Mouse (Mus musculus): Measurements from ENCODE around the gene Rhbg. TPM values are rescaled to one million over a fixed set of nuclear protein-coding genes. Genes with fewer than 3 reads are reported as not detected.

Gene Rhbg
- polyA plus RNA-seq, 1 experiment from 2014 or later = 3.9 TPM

DNA sequence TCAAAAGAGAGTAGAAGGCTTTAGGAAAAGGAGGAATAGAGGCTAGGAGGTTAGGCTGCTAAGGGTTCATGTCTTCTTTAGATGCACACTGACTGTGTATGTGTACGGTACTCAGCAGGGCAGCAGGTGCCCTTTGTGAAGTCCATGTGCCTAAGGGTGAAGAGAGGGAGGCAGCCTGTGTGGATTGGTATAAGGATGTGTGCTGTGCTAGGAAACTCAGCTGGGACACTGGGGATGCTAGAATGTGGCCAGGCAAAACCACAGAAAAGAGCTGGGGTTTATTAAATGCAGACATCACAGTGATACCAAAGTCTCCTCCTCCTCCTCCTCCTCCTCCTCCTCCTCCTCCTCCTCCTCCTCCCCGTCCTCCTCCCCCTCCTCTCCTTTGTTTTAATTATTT is 36.8 kb downstream of the Rhbg start:
- Histone ChIP-seq H3K4me3 (ENCODE audit: low read depth, low read length) (no peak overlapping the region), H3K4me1 (ENCODE audit: insufficient read depth, low read depth, low read length) (peaks cover 11% of the 10 kb centered on the region), H3K36me3 (ENCODE audit: insufficient read depth, low read length) (no peaks in the 10 kb centered on the region), H3K4me2 (replicated peaks; ENCODE audit: low read depth, low read length) (no peak overlapping the region), H3K9me3 (ENCODE audit: low read length) (no peaks in the 10 kb centered on the region), H3K9ac (replicated peaks; ENCODE audit: low read depth) (no peak overlapping the region), H3K27me3 (replicated peaks; ENCODE audit: insufficient read depth, low read length) (peaks cover 75% of the 10 kb centered on the region), H3K27ac (ENCODE audit: low read length) (no peak overlapping the region)
- TF ChIP-seq EP300 (IDR thresholded peaks at IDR 0.05) (no peak), CTCF (IDR thresholded peaks at IDR 0.05) (no peak)
- ATAC-seq = no peak
- WGBS = 61% methylated on average over 1 of the region's 2 CpGs
- no peak for DNase-seq (ENCODE audit: low spot score)

- no peak overlapping the region for H3K4me3 ChIP-seq (ENCODE audit: low read depth, low read length)
- WGBS = 8% methylated on average over 7 of the region's 7 CpGs
- H3K36me3 ChIP-seq (ENCODE audit: insufficient read depth, low read length) = no peaks in the 10 kb centered on the region
- no peak overlapping the region for H3K9ac ChIP-seq (replicated peaks; ENCODE audit: low read depth)
- no peak overlapping the region for H3K27ac ChIP-seq (ENCODE audit: low read length)
- no peak; the same call in 1 of the 2 replicates for ATAC-seq
- no peaks in the 10 kb centered on the region for H3K9me3 ChIP-seq (ENCODE audit: low read length)
- peak; percentile 22 for DNase-seq (ENCODE audit: low spot score)
- H3K4me1 ChIP-seq (ENCODE audit: insufficient read depth, low read depth, low read length) = peaks cover 11% of the 10 kb centered on the region
- TF ChIP-seq CTCF (IDR thresholded peaks at IDR 0.05) = no peak
- TF ChIP-seq EP300 (IDR thresholded peaks at IDR 0.05) = no peak
- peaks cover 82% of the 10 kb centered on the region for H3K27me3 ChIP-seq (replicated peaks; ENCODE audit: insufficient read depth, low read length)
- no peak overlapping the region; the same call in 1 of the 2 replicates for H3K4me2 ChIP-seq (replicated peaks; ENCODE audit: low read depth, low read length)
These were observed 37.8 kb downstream of the Rhbg start for GRCm38 (mm10) chr3:88216534-88217326.

DNA sequence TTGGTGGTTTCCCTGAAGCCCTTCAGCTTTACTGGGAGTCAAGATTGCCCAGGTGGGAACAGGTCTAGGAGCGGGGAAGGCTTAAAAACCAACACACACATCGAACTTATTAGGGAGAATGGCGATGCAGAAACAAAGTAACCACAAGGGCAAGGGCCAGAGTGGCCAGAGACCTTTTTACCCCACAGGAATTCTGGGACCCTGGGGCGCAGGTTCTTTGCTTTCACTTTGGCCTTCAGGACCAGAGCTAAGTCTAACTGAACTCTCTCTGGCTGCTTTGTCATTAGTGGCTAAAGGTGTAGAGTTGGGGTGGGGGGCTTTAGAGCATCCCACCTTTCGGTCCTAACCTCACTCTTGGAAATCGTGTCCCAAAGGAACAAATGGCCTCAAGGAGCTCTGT is 38.4 kb downstream of the Rhbg start:
- Histone ChIP-seq H3K9me3 (ENCODE audit: low read length) (no peaks in the 10 kb centered on the region), H3K4me3 (ENCODE audit: low read depth, low read length) (peak overlapping the region; percentile 32; the same call in 1 of the 2 replicates), H3K9ac (replicated peaks; ENCODE audit: low read depth) (no peak overlapping the region), H3K36me3 (ENCODE audit: insufficient read depth, low read length) (no peaks in the 10 kb centered on the region), H3K4me2 (replicated peaks; ENCODE audit: low read depth, low read length) (peak overlapping the region; percentile 52), H3K27ac (ENCODE audit: low read length) (no peak overlapping the region), H3K4me1 (ENCODE audit: insufficient read depth, low read depth, low read length) (peaks cover 11% of the 10 kb centered on the region), H3K27me3 (replicated peaks; ENCODE audit: insufficient read depth, low read length) (peaks cover 79% of the 10 kb centered on the region)
- ATAC-seq = no peak
- 2% methylated on average over 6 of the region's 6 CpGs for WGBS
- DNase-seq (ENCODE audit: low spot score) = no peak
- TF ChIP-seq CTCF (IDR thresholded peaks at IDR 0.05) (no peak), EP300 (IDR thresholded peaks at IDR 0.05) (no peak)

DNA sequence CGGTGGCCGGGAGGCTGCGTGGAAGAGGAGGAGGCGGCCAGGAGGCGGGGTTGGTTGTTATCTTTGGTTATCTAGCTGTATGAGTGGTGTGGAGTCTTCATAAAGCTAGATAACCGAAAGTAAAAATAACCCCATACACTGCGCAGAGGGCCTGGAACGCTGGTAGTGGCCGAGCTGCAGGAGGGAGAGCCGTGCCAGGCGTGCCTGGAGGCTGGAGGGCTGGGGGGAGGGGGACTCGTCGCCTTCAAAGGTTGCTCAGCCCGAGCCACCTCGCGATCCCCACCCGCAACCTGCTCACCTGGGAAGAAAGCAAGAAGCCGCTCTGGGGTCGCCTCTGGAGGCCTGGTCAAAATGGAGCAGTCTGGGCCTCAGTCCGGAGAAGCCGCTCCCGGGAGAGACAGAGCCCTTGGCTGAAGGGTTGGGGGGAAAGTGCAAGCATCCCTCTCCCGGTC is 38.9 kb downstream of the Rhbg start:
- H3K27ac ChIP-seq (ENCODE audit: low read length) = no peak overlapping the region
- TF ChIP-seq CTCF (IDR thresholded peaks at IDR 0.05) (no peak), EP300 (IDR thresholded peaks at IDR 0.05) (no peak)
- H3K4me2 ChIP-seq (replicated peaks; ENCODE audit: low read depth, low read length) = peak overlapping the region; percentile 52
- H3K4me1 ChIP-seq (ENCODE audit: insufficient read depth, low read depth, low read length) = peaks cover 11% of the 10 kb centered on the region
- H3K36me3 ChIP-seq (ENCODE audit: insufficient read depth, low read length) = no peaks in the 10 kb centered on the region
- DNase-seq (ENCODE audit: low spot score) = no peak
- H3K9me3 ChIP-seq (ENCODE audit: low read length) = no peaks in the 10 kb centered on the region
- H3K4me3 ChIP-seq (ENCODE audit: low read depth, low read length) = peak overlapping the region; percentile 32
- no peak for ATAC-seq
- WGBS = 3% methylated on average over 23 of the region's 23 CpGs
- H3K9ac ChIP-seq (replicated peaks; ENCODE audit: low read depth) = no peak overlapping the region
- peaks cover 79% of the 10 kb centered on the region for H3K27me3 ChIP-seq (replicated peaks; ENCODE audit: insufficient read depth, low read length)

DNA sequence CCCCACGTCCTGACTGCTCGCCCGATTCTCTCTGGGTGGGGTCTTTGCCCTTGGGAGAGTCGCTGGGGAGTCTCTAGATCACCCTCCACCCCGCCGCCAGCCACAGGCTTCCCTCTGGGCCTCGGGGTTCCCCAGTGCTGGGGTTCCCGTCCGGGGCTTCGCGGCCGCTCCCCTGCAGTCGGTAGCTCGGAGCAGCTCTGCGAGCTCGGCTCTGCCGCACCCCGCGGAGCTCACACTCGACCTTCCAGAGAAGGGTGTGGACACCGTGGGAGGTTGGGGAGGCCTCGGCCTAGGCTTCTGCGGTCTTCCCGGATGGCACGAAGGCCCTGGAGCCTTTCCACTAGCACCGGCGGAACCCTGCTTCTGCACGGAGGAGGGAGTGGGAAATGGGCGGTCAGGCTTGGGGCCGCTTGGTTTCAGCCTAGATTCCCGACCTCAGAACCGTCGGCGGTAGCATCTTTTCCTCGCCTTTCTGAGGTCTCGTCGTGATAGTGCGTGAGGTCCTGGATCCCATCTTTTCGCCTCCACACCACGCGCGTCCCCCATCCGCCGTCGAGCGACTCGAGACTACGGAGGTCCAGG is 39.4 kb downstream of the Rhbg start:
- Histone ChIP-seq H3K4me2 (replicated peaks; ENCODE audit: low read depth, low read length) (peak overlapping the region; percentile 52), H3K9ac (replicated peaks; ENCODE audit: low read depth) (no peak overlapping the region), H3K4me1 (ENCODE audit: insufficient read depth, low read depth, low read length) (peaks cover 11% of the 10 kb centered on the region), H3K27me3 (replicated peaks; ENCODE audit: insufficient read depth, low read length) (peaks cover 79% of the 10 kb centered on the region), H3K36me3 (ENCODE audit: insufficient read depth, low read length) (no peaks in the 10 kb centered on the region), H3K9me3 (ENCODE audit: low read length) (no peaks in the 10 kb centered on the region), H3K27ac (ENCODE audit: low read length) (no peak overlapping the region), H3K4me3 (ENCODE audit: low read depth, low read length) (peak overlapping the region; percentile 32)
- under 1% methylated on average over 47 of the region's 48 CpGs for WGBS
- ATAC-seq = peak; percentile 41; the same call in 1 of the 2 replicates
- no peak for TF ChIP-seq CTCF (IDR thresholded peaks at IDR 0.05)
- TF ChIP-seq EP300 (IDR thresholded peaks at IDR 0.05) = no peak
- no peak for DNase-seq (ENCODE audit: low spot score)

GRCm38 (mm10) chr3:88214197-88214938 is 40.1 kb downstream of the Rhbg start:
- no peak for ATAC-seq
- Histone ChIP-seq H3K36me3 (ENCODE audit: insufficient read depth, low read length) (no peaks in the 10 kb centered on the region), H3K27me3 (replicated peaks; ENCODE audit: insufficient read depth, low read length) (peaks cover 83% of the 10 kb centered on the region), H3K27ac (ENCODE audit: low read length) (no peak overlapping the region), H3K9ac (replicated peaks; ENCODE audit: low read depth) (no peak overlapping the region), H3K4me3 (ENCODE audit: low read depth, low read length) (peak overlapping the region; percentile 32; the same call in 1 of the 2 replicates), H3K9me3 (ENCODE audit: low read length) (no peaks in the 10 kb centered on the region), H3K4me1 (ENCODE audit: insufficient read depth, low read depth, low read length) (peaks cover 11% of the 10 kb centered on the region), H3K4me2 (replicated peaks; ENCODE audit: low read depth, low read length) (peak overlapping the region; percentile 52; the same call in 1 of the 2 replicates)
- WGBS = 2% methylated on average over 40 of the region's 42 CpGs
- no peak for DNase-seq (ENCODE audit: low spot score)
- no peak for TF ChIP-seq EP300 (IDR thresholded peaks at IDR 0.05)
- no peak for TF ChIP-seq CTCF (IDR thresholded peaks at IDR 0.05)

Data from lung, postnatal 0 days (tissue).